Mouse (Mus musculus): ENCODE measurements around the gene Preb. TPM values are rescaled to one million over a fixed set of nuclear protein-coding genes. Genes with fewer than 3 reads are reported as not detected.
A peak's percentile ranks its signal among the peaks of the same experiment; 100 is the strongest.

Preb gene
- polyA plus RNA-seq, 2 experiments: 91.1 to 259 TPM

GRCm38 (mm10) chr5:30923119-30923518 lies 37.0 kb downstream of the Preb start:
- no peaks in the 10 kb centered on the region for H3K27me3 ChIP-seq (ENCODE audit: control insufficient read depth, insufficient read depth, low read length)
- no peaks in the 10 kb centered on the region for H3K9me3 ChIP-seq (ENCODE audit: control insufficient read depth, low read length)
- DNase-seq (ENCODE audit: low spot score): no peak
- TF ChIP-seq POLR2A (IDR thresholded peaks at IDR 0.05; ENCODE audit: borderline replicate concordance, extremely low read depth, insufficient read depth, insufficient read length): no peak
- H3K4me1 ChIP-seq (ENCODE audit: control insufficient read depth, insufficient read depth, low read length): peaks cover 16% of the 10 kb centered on the region
- no peak overlapping the region for H3K27ac ChIP-seq (replicated peaks; ENCODE audit: low read depth, low read length)
- ATAC-seq (ENCODE audit: low FRiP score, low read depth): no peak
- H3K4me3 ChIP-seq (replicated peaks; ENCODE audit: low read length): no peak overlapping the region
- H3K9ac ChIP-seq (ENCODE audit: low read depth, low read length, severe bottlenecking): no peak overlapping the region
- WGBS: 84% methylated on average over 6 of the region's 6 CpGs
- no peak overlapping the region for H3K4me2 ChIP-seq (replicated peaks; ENCODE audit: low read depth, low read length, severe bottlenecking)
- H3K36me3 ChIP-seq (ENCODE audit: control insufficient read depth, insufficient read depth, low read length): peaks cover 30% of the 10 kb centered on the region

- peak overlapping the region; percentile 58; the same call in 1 of the 2 replicates for H3K9ac ChIP-seq (ENCODE audit: low read depth, low read length, severe bottlenecking)
Observed at GRCm38 (mm10) chr5:30922581-30923041, 37.5 kb downstream of the Preb start.

GRCm38 (mm10) chr5:30921256-30922033 lies 38.7 kb downstream of the Preb start, which contains the start of gene Khk:
Gene Khk, plus strand, starts transcription at chr5:30921431.
- WGBS: under 1% methylated on average over 24 of the region's 40 CpGs

More at GRCm38 (mm10) chr5:30922581-30923041, 37.5 kb downstream of the Preb start:
- Histone ChIP-seq H3K27me3 (ENCODE audit: control insufficient read depth, insufficient read depth, low read length) (no peaks in the 10 kb centered on the region), H3K4me3 (replicated peaks; ENCODE audit: low read length) (0 out of 2 replicates have a peak overlapping the region, but pooled peaks have one; percentile 42), H3K36me3 (ENCODE audit: control insufficient read depth, insufficient read depth, low read length) (peaks cover 35% of the 10 kb centered on the region), H3K4me2 (replicated peaks; ENCODE audit: low read depth, low read length, severe bottlenecking) (peak overlapping the region; percentile 79), H3K9me3 (ENCODE audit: control insufficient read depth, low read length) (no peaks in the 10 kb centered on the region), H3K27ac (replicated peaks; ENCODE audit: low read depth, low read length) (peak overlapping the region; percentile 80; the same call in 1 of the 2 replicates), H3K4me1 (ENCODE audit: control insufficient read depth, insufficient read depth, low read length) (peaks cover 16% of the 10 kb centered on the region)
- 75% methylated on average over 10 of the region's 10 CpGs for WGBS
- ATAC-seq (ENCODE audit: low FRiP score, low read depth) (no peak), DNase-seq (ENCODE audit: low spot score) (no peak)
- TF ChIP-seq POLR2A (IDR thresholded peaks at IDR 0.05; ENCODE audit: borderline replicate concordance, extremely low read depth, insufficient read depth, insufficient read length): no peak

GRCm38 (mm10) chr5:30920621-30921020 lies 39.5 kb downstream of the Preb start:
- H3K27me3 ChIP-seq (ENCODE audit: control insufficient read depth, insufficient read depth, low read length): no peaks in the 10 kb centered on the region
- 63% methylated on average over 19 of the region's 19 CpGs for WGBS
- no peak for DNase-seq (ENCODE audit: low spot score)
- peaks cover 47% of the 10 kb centered on the region for H3K36me3 ChIP-seq (ENCODE audit: control insufficient read depth, insufficient read depth, low read length)
- TF ChIP-seq POLR2A (IDR thresholded peaks at IDR 0.05; ENCODE audit: borderline replicate concordance, extremely low read depth, insufficient read depth, insufficient read length): no peak
- H3K4me3 ChIP-seq (replicated peaks; ENCODE audit: low read length): no peak overlapping the region
- no peaks in the 10 kb centered on the region for H3K9me3 ChIP-seq (ENCODE audit: control insufficient read depth, low read length)
- no peak for ATAC-seq (ENCODE audit: low FRiP score, low read depth)
- H3K4me1 ChIP-seq (ENCODE audit: control insufficient read depth, insufficient read depth, low read length): peaks cover 21% of the 10 kb centered on the region
- H3K27ac ChIP-seq (replicated peaks; ENCODE audit: low read depth, low read length): no peak overlapping the region
- H3K9ac ChIP-seq (ENCODE audit: low read depth, low read length, severe bottlenecking): no peak overlapping the region
- H3K4me2 ChIP-seq (replicated peaks; ENCODE audit: low read depth, low read length, severe bottlenecking): 0 out of 2 replicates have a peak overlapping the region, but pooled peaks have one; percentile 79

More at GRCm38 (mm10) chr5:30921256-30922033, 38.7 kb downstream of the Preb start, which contains the start of gene Khk:
- Histone ChIP-seq H3K4me1 (ENCODE audit: control insufficient read depth, insufficient read depth, low read length) (peaks cover 16% of the 10 kb centered on the region), H3K4me2 (replicated peaks; ENCODE audit: low read depth, low read length, severe bottlenecking) (peak within 1 kb of the TSS; percentile 79), H3K9me3 (ENCODE audit: control insufficient read depth, low read length) (no peaks in the 10 kb centered on the region), H3K27ac (replicated peaks; ENCODE audit: low read depth, low read length) (peak within 1 kb of the TSS; percentile 80), H3K36me3 (ENCODE audit: control insufficient read depth, insufficient read depth, low read length) (peaks cover 47% of the 10 kb centered on the region), H3K9ac (ENCODE audit: low read depth, low read length, severe bottlenecking) (peak within 1 kb of the TSS; percentile 58), H3K27me3 (ENCODE audit: control insufficient read depth, insufficient read depth, low read length) (no peaks in the 10 kb centered on the region), H3K4me3 (replicated peaks; ENCODE audit: low read length) (peak within 1 kb of the TSS; percentile 42)
- ATAC-seq (ENCODE audit: low FRiP score, low read depth): peak; percentile 88
- peak; percentile 53; the same call in 1 of the 2 replicates for TF ChIP-seq POLR2A (IDR thresholded peaks at IDR 0.05; ENCODE audit: borderline replicate concordance, extremely low read depth, insufficient read depth, insufficient read length)
- DNase-seq (ENCODE audit: low spot score): peak; percentile 90

- Histone ChIP-seq H3K4me3 (replicated peaks; ENCODE audit: low read length) (no peak overlapping the region), H3K27ac (replicated peaks; ENCODE audit: low read depth, low read length) (no peak overlapping the region; the same call in 1 of the 2 replicates), H3K4me2 (replicated peaks; ENCODE audit: low read depth, low read length, severe bottlenecking) (no peak overlapping the region), H3K9me3 (ENCODE audit: control insufficient read depth, low read length) (no peaks in the 10 kb centered on the region), H3K36me3 (ENCODE audit: control insufficient read depth, insufficient read depth, low read length) (peaks cover 47% of the 10 kb centered on the region), H3K9ac (ENCODE audit: low read depth, low read length, severe bottlenecking) (no peak overlapping the region), H3K4me1 (ENCODE audit: control insufficient read depth, insufficient read depth, low read length) (peaks cover 25% of the 10 kb centered on the region), H3K27me3 (ENCODE audit: control insufficient read depth, insufficient read depth, low read length) (no peaks in the 10 kb centered on the region)
- no peak for TF ChIP-seq POLR2A (IDR thresholded peaks at IDR 0.05; ENCODE audit: borderline replicate concordance, extremely low read depth, insufficient read depth, insufficient read length)
- 65% methylated on average over 11 of the region's 11 CpGs for WGBS
- ATAC-seq (ENCODE audit: low FRiP score, low read depth) (no peak), DNase-seq (ENCODE audit: low spot score) (peak; percentile 30)
Observed at GRCm38 (mm10) chr5:30919831-30920614, 40.1 kb downstream of the Preb start.
